Mouse (Mus musculus) embryonic fibroblast, embryonic 13.5 days (primary cell): ENCODE results near the gene Polr2f. TPM values are rescaled to one million over a fixed set of nuclear protein-coding genes. Genes with fewer than 3 reads are reported as not detected.

Source experiments
- H3K27ac ChIP-seq: 2 replicates; pipeline ENCODE4 v1.5.1; 2012; ENCODE audit warnings: low read length, control low read depth, inconsistent platforms; ENCODE audit not compliant: insufficient read depth
- H3K4me1 ChIP-seq: 2 replicates; pipeline ENCODE4 v1.6.1; 2011; ENCODE audit warnings: low read length; ENCODE audit not compliant: control insufficient read depth, insufficient read depth
- H3K4me3 ChIP-seq: 2 replicates; pipeline ENCODE4 v1.5.1; 2011; ENCODE audit warnings: mild to moderate bottlenecking, control low read depth, low read length; ENCODE audit not compliant: insufficient read depth
- CTCF ChIP-seq: IDR thresholded peaks from 2 replicates; pipeline ENCODE4 v1.5.1; 2011; ENCODE audit warnings: mild to moderate bottlenecking, control low read depth, low read length, moderate library complexity, borderline replicate concordance; ENCODE audit not compliant: insufficient read depth
- POLR2A ChIP-seq: IDR thresholded peaks from 2 replicates; pipeline ENCODE4 v1.6.1; 2011; ENCODE audit warnings: low read depth, mild to moderate bottlenecking, control low read depth, low read length, moderate library complexity
- polyA plus RNA-seq: library from polyadenylated mRNA; stranded (reverse); fragments of >200 nt; gene quantifications from 2 replicates; pipeline ENCODE4 v1.2.4, GENCODE M21; 2011; ENCODE audit warnings: low read depth; ENCODE audit not compliant: missing spikeins, insufficient read length

The Polr2f gene
- polyA plus RNA-seq, 1 experiment, result 82.7 TPM

DNA sequence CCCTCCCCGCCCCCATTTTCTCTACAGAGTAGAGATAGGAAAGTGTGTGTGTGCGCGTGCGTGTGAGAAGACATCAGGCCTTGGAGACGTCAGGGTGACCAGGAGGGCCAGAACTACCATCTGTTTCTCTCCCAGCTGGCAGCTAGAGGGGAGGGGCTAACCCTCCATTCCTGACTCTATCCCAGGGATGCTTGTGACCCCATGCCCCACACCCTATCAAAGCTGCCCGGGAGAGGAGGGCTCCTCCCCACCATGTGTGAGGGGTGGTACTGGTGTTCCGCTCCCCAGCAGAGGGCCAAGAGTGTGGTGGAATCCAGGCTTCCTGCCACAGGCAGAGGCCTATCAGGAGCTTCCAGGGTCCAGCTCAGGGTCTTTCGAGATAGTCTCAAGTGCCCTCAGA is 25.9 kb downstream of the Polr2f start:
- Histone ChIP-seq H3K4me3 (no peak overlapping the region), H3K27ac (no peak overlapping the region), H3K4me1 (no peaks in the 10 kb centered on the region)
- TF ChIP-seq POLR2A (no peak), CTCF (no peak)

DNA sequence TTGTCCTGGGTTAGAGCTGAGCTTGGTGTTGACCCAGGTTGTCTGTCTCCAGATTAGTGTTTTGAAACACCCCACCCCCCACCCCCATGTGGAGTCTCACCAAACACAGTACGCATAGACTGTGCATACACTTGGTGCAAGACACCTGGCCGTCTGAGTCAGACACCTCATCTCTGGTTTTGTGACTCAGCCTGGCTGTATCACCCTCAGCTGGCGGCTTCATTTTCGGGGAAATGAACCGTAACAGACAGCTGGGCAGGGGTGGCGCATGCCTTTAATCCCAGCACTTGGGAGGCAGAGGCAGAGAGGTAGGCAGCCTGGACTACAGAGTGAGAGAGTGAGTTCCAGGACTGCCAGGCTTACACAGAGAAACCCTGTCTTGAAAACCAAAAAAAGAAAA is 36.1 kb downstream of the Polr2f start:
- Histone ChIP-seq H3K27ac (no peak overlapping the region), H3K4me1 (no peaks in the 10 kb centered on the region), H3K4me3 (no peak overlapping the region)
- TF ChIP-seq POLR2A, result no peak
- no peak for TF ChIP-seq CTCF

DNA sequence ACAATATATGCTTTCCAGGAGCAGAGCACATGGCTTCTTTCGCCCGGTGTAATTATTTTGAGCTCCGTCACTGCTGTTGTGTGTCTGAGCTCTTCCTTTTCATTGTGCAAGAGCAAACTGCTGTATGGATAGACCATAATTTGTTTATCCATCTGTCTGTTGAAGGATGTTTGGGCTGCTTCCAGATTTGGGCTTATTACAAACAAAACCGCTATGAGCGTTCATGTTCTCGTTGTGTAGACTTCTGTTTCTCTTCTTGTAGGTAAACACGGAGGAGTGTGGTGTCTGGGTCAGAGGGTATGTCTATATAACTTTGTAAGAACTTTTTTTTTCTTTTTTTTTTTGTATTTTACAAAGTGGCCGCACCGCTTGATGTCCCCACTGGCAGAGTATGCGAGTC is 44.4 kb downstream of the Polr2f start:
- TF ChIP-seq CTCF (no peak), POLR2A (no peak)
- no peak overlapping the region for H3K27ac ChIP-seq
- no peak overlapping the region for H3K4me3 ChIP-seq
- no peaks in the 10 kb centered on the region for H3K4me1 ChIP-seq

DNA sequence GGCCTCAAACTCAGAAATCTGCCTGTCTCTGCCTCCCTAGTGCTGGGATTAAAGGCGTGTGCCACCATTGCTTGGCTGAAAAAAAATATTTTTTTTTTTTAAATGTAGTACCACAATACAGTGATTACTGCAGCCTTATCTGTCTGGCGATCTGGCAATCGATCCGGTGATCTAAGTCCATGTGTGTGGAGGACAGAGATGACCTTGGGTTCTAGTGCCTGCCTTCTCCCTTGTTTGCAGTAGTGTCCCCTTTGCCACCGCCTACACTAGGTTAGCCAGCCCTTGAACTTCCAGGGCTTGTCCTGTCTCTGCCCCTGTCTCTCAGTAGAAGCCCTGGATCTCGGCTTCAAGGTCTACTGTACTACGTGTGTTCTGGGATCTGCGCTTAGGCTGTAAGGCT is 47.0 kb downstream of the Polr2f start:
- no peak overlapping the region for H3K4me3 ChIP-seq
- H3K27ac ChIP-seq, result no peak overlapping the region
- no peak for TF ChIP-seq POLR2A
- no peak for TF ChIP-seq CTCF
- no peaks in the 10 kb centered on the region for H3K4me1 ChIP-seq

DNA sequence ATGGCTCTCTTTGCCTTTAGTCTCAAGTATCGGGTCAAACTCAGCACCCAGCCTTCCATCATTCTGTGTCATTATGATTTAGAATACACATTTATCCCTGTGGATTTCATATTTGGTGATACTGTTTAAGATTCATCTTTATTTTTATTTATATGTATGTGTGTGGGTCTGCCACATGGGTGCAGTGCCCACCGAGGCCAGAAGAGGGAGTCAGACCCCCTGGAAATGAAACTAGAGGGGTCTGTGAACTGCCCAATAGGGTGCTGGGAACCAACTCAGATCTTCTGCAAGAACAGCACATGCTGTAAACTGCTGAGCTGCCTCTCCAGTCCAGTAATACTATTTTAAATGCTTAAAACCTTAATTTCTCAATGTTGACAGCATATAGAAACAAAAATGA is 50.6 kb downstream of the Polr2f start:
- Histone ChIP-seq H3K27ac (no peak overlapping the region), H3K4me1 (no peaks in the 10 kb centered on the region)
- no peak for TF ChIP-seq CTCF
- no peak for TF ChIP-seq POLR2A

DNA sequence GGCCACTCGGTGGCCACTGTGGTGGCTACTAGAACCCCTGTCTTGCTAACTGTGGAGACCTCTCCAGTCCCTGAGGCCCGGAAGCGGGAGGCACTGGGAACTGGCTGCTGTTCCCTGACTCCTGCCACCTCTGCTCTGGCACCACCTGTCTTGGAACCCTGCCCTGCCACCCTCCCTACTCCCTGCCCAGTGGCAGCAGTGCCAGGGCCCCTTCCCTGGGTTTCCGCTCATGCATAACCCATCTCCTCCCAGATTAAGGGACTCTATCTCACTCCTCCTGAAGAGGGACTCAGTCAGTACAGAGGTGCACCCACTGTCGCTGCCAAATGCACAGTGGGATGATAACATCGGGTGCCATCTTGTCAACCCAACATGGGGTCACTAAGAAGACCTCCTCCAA is 51.6 kb downstream of the Polr2f start:
- Histone ChIP-seq H3K27ac (no peak overlapping the region), H3K4me3 (no peak overlapping the region), H3K4me1 (no peaks in the 10 kb centered on the region)
- no peak for TF ChIP-seq CTCF
- TF ChIP-seq POLR2A, result no peak

More for the DNA sequence above, 50.6 kb downstream of the Polr2f start:
- no peak overlapping the region for H3K4me3 ChIP-seq

DNA sequence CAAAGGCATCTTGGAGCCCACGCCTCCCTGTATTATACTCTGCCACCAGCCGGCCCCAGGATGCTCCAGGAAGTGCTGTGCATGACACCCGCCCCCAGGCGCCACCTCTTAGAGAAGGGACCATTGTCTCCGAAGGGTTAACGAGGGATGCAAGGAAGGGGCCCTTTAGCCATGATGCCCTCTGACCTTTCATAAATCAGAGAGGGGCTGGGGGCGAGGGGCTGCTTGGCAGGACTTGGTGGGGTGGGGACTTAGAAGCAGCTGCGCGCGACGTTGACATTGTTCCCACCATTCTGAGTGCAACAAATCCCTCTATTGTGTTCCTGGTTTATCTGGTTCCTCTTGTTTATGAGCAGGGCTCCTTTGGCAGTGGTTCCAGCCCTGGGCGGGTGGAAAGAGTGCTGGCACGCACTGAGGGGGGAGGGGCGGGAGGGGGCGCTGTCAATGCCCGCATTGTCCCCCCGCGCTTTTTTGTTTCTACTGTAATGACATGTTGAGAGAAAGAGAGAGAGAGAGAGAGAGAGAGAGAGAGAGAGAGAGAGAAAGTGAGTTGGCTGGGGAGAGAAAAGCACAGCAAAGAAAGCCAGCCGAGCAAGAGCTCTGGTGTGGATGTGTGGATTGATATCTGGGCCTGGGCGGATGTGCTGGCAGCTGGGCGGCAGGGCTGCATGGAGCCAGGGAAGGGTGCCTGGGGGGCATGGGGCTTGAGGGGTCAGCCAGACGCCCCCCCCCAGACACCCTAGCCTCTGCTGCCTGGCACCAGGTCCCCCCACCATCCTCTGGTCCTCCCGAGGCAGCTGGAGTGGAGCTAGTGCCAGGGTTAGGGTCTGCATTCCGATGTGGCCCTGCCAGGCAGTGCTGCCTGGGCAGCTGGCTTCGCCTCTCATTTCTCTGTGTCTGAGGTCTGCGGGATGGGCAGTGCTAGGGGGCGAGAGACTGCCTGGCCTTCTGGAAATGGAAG is 52.4 kb downstream of the Polr2f start:
- Histone ChIP-seq H3K4me1 (no peaks in the 10 kb centered on the region), H3K4me3 (no peak overlapping the region), H3K27ac (no peak overlapping the region)
- TF ChIP-seq POLR2A (no peak), CTCF (no peak)

DNA sequence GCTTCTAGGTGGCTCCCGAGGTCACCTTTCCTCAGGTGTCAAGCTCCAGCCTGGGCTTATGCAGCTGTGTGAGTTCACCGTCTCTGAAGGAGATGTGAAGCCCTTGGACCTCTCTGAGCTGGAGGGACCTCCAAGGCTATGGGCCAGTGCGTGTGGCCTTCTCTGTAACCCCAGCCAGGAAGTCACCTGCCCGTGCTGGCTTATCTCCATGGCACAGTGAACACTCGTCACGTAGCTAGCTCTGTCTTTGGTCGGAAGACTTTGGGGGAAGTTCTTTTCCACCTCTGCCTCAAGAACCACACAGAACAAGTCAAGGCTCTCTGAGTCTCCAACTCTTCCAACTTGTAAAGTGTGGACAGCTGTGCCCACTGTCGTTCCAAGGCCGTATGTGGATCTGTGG is 53.2 kb downstream of the Polr2f start:
- no peak for TF ChIP-seq CTCF
- TF ChIP-seq POLR2A, result no peak
- Histone ChIP-seq H3K27ac (no peak overlapping the region), H3K4me3 (no peak overlapping the region), H3K4me1 (no peaks in the 10 kb centered on the region)

DNA sequence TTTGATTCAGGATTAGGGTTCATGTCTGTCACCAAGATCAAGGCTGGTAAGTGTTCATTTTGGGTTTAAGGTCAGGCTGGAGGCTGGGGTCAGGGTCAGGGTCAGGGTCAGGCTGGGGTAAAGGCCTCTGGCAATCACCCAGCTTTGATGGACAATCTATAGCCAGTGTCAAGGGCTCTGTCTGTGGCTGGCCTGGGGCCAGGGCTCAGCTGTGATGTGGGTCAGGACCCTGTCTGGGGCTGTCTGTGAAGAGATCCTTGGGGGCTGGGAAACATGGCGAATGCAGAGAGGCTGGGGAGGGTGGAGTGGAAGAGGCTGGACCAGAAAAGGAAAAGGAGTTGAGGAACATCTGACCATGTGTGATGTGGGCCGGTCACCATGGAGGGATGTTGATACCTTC is 54.1 kb downstream of the Polr2f start:
- no peak overlapping the region for H3K27ac ChIP-seq
- no peak overlapping the region for H3K4me3 ChIP-seq
- H3K4me1 ChIP-seq, result no peaks in the 10 kb centered on the region
- no peak for TF ChIP-seq POLR2A
- no peak for TF ChIP-seq CTCF

DNA sequence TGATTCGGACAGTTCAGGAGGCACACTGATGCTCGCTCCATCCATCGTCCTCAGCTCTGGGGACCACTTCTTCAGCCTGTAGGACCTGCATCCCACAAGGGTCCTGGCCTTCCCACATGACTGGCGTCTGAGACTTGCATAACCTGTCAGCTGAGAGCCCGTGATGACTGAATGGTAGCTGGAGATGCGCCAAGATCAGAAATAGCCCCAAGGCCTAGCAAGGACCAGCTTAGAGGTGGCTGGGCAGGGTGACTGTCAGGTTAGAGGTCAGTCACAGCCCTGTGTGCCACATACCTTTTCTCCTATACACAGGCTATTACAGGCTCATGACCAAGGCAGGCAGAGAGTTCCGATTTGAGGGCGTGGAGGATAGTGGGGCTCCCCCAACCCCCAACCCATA is 54.7 kb downstream of the Polr2f start:
- no peak overlapping the region for H3K4me3 ChIP-seq
- no peak for TF ChIP-seq CTCF
- no peak for TF ChIP-seq POLR2A
- H3K4me1 ChIP-seq, result no peaks in the 10 kb centered on the region
- H3K27ac ChIP-seq, result no peak overlapping the region

DNA sequence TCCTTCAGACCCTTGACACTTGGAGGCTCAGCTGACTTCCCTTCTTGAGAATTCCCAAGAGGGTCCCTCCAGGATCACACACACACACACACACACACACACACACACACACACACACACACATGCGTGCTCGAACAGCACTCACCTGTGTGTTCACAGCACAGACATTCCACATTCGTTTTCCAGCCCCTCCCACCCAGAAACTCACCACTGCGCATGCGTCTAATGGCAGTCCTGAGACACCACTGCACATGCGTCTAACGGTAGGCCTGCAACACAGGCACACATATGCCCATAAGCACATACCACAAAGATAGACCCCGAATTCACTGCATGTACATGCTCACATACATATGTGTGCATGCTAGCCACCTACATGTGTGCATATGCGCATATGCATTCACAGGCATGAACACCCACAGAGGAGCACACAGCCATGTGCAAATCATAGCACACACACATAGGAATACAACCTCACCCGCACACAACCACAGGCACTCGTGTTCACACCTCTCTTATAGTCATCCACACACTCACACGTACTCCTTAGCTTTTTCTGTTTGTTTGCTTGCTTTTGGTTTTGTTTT is 58.7 kb downstream of the Polr2f start:
- Histone ChIP-seq H3K4me1 (no peaks in the 10 kb centered on the region), H3K27ac (no peak overlapping the region), H3K4me3 (no peak overlapping the region)
- TF ChIP-seq CTCF (no peak), POLR2A (no peak)

Other genes with a start within 250 kb of the Polr2f start
- 0.61 TPM in 1 of 2 replicates, not detected in the other for gene Gm49510, start 241.3 kb upstream of the Polr2f start, polyA plus RNA-seq
- 44.1 and 47.8 TPM in 2 replicates for gene Sh3bp1, start 241.2 kb upstream of the Polr2f start, polyA plus RNA-seq
- gene Pdxp, start 227.1 kb upstream of the Polr2f start, polyA plus RNA-seq, result 3.0 and 4.2 TPM in 2 replicates
- gene Lgals1, start 214.3 kb upstream of the Polr2f start, polyA plus RNA-seq, result 4,027 and 4,662 TPM in 2 replicates
- gene Nol12, start 206.1 kb upstream of the Polr2f start, polyA plus RNA-seq, result 46.6 and 55.4 TPM in 2 replicates
- 34.2 and 45.6 TPM in 2 replicates for gene Triobp, start 193.3 kb upstream of the Polr2f start, polyA plus RNA-seq
- 107 and 206 TPM in 2 replicates for gene H1f0, start 112.6 kb upstream of the Polr2f start, polyA plus RNA-seq
- gene Galr3, start 99.1 kb upstream of the Polr2f start, polyA plus RNA-seq, result not detected in 2 replicates
- gene Ankrd54, start 78.1 kb upstream of the Polr2f start, polyA plus RNA-seq, result 10.4 and 13.8 TPM in 2 replicates
- 247 and 268 TPM in 2 replicates for gene Eif3l, start 65.8 kb upstream of the Polr2f start, polyA plus RNA-seq
- gene Micall1, start 32.1 kb upstream of the Polr2f start, polyA plus RNA-seq, result 17.0 and 27.4 TPM in 2 replicates
- gene 1700088E04Rik, start 244 bp downstream of the Polr2f start, polyA plus RNA-seq, result 1.7 and 2.2 TPM in 2 replicates
- gene Sox10, start 24.2 kb downstream of the Polr2f start, polyA plus RNA-seq, result 1.0 TPM in 1 of 2 replicates, not detected in the other
- gene Pick1, start 88.2 kb downstream of the Polr2f start, polyA plus RNA-seq, result 11.7 and 15.2 TPM in 2 replicates
- gene Gm49486, start 88.4 kb downstream of the Polr2f start, polyA plus RNA-seq, result 0.72 and 0.77 TPM in 2 replicates
- not detected in 2 replicates for gene Slc16a8, start 113.8 kb downstream of the Polr2f start, polyA plus RNA-seq
- gene Baiap2l2, start 144.5 kb downstream of the Polr2f start, polyA plus RNA-seq, result 0.23 TPM in 1 of 2 replicates, not detected in the other
- gene Pla2g6, start 187.4 kb downstream of the Polr2f start, polyA plus RNA-seq, result 7.4 and 11.3 TPM in 2 replicates
- 11.7 and 13.8 TPM in 2 replicates for gene Maff, start 205.6 kb downstream of the Polr2f start, polyA plus RNA-seq